Mouse (Mus musculus) effector memory CD4-positive, alpha-beta T cell, adult 5 months (primary cell): ENCODE results near the gene Ifngr1. TPM values are rescaled to one million over a fixed set of nuclear protein-coding genes. Genes with fewer than 3 reads are reported as not detected.

Experiments used
- polyA plus RNA-seq: library from polyadenylated mRNA; unstranded; fragments of 100-300 nt; shearing (Covaris generic); gene quantifications from one replicate; pipeline ENCODE4 v1.2.1, GENCODE M21; 2017

Gene Ifngr1
- polyA plus RNA-seq: 1,605 TPM

GRCm38 (mm10) chr10:19591641-19592441 is at the start of gene Ifngr1:
Ifngr1 (plus strand) TSS chr10:19591949.

GRCm38 (mm10) chr10:19621408-19622048 is 29.8 kb downstream of the Ifngr1 start, which contains the start of gene Il22ra2:
Il22ra2 (plus strand) TSS chr10:19621998.

Other genes starting within 250 kb of the Ifngr1 start
- not detected for gene Olig3, start 235.4 kb upstream of the Ifngr1 start, polyA plus RNA-seq
- not detected for gene Il22ra2, start 30.0 kb downstream of the Ifngr1 start, polyA plus RNA-seq
- not detected for gene Il20ra, start 120.6 kb downstream of the Ifngr1 start, polyA plus RNA-seq